Mouse (Mus musculus) left cerebral cortex, adult 18-20 months (tissue): Measurements from ENCODE around the gene Has3. TPM values are rescaled to one million over a fixed set of nuclear protein-coding genes. Genes with fewer than 3 reads are reported as not detected.

Experiments used
- DNase-seq, 2 experiments: peaks; one replicate each; pipeline ENCODE4 v3.0.0; 2021 to 2022; ENCODE audit warnings: low spot score in 2 of 2, mixed read lengths in 1 of 2
- total RNA-seq, 2 experiments: library from RNA; stranded (reverse); gene quantifications; 2 replicates each; pipeline ENCODE4 v1.2.3; 2021

The Has3 gene
- total RNA-seq, 2 experiments from 2014 or later = 1.1 to 2.0 TPM

- DNase-seq = no peak
Measured at GRCm38 (mm10) chr8:106929155-106929913, 59.3 kb downstream of the Has3 start.

GRCm38 (mm10) chr8:106929921-106930320, 59.9 kb downstream of the Has3 start:
- DNase-seq = no peak

- no peak for DNase-seq
Measured at GRCm38 (mm10) chr8:106932376-106933065, 62.5 kb downstream of the Has3 start.

GRCm38 (mm10) chr8:106933506-106934143, 63.6 kb downstream of the Has3 start:
- DNase-seq = no peak

Other genes with a start within 250 kb of the Has3 start
- gene Tango6, start 187.2 kb upstream of the Has3 start, total RNA-seq = 1 to 10 TPM; 6.6 to 6.8 TPM
- 10 to 100 TPM; 36.9 to 40.8 TPM for gene Utp4, start 23.4 kb downstream of the Has3 start, total RNA-seq
- 10 to 100 TPM; 20.8 to 21.3 TPM for gene Sntb2, start 65.5 kb downstream of the Has3 start, total RNA-seq
- 100 to 1,000 TPM; 116 to 126 TPM for gene Vps4a, start 161.0 kb downstream of the Has3 start, total RNA-seq
- gene Pdf, start 178.4 kb downstream of the Has3 start, total RNA-seq = 10 to 100 TPM; 23.8 to 26.3 TPM
- gene Cog8, start 186.4 kb downstream of the Has3 start, total RNA-seq = 10 to 100 TPM; 25.6 to 27.8 TPM
- 10 to 100 TPM; 43.2 to 44.9 TPM for gene Nip7, start 186.6 kb downstream of the Has3 start, total RNA-seq
- not detected for gene Tmed6, start 195.4 kb downstream of the Has3 start, total RNA-seq
- gene Terf2, start 226.3 kb downstream of the Has3 start, total RNA-seq = 10 to 100 TPM; 37.2 to 39.0 TPM